Mouse (Mus musculus): ENCODE results near the gene Ephx3.

Gene Ephx3

GRCm38 (mm10) chr17:32173166-32173565 is 16.2 kb downstream of the Ephx3 start:
- DNase-seq (ENCODE audit: low spot score in 2 of 2): no peak

- no peak for DNase-seq (ENCODE audit: low spot score in 2 of 2)
These were observed 16.9 kb downstream of the Ephx3 start for GRCm38 (mm10) chr17:32172485-32172884.

GRCm38 (mm10) chr17:32169518-32170225 is 19.7 kb downstream of the Ephx3 start:
- no peak for DNase-seq (ENCODE audit: low spot score in 2 of 2)

GRCm38 (mm10) chr17:32166687-32167086 is 22.7 kb downstream of the Ephx3 start, which contains the start of gene Notch3:
Notch3 (minus strand) TSS chr17:32166852.
- no peak for DNase-seq (ENCODE audit: low spot score in 2 of 2)

- DNase-seq (ENCODE audit: low spot score in 2 of 2): no peak
These were observed 23.4 kb downstream of the Ephx3 start for GRCm38 (mm10) chr17:32165803-32166595.

GRCm38 (mm10) chr17:32165266-32165802 is 24.0 kb downstream of the Ephx3 start:
- DNase-seq (ENCODE audit: low spot score in 2 of 2): no peak

- no peak for DNase-seq (ENCODE audit: low spot score in 2 of 2)
These were observed 24.6 kb downstream of the Ephx3 start for GRCm38 (mm10) chr17:32164780-32165179.

GRCm38 (mm10) chr17:32163910-32164650 is 25.3 kb downstream of the Ephx3 start:
- DNase-seq (ENCODE audit: low spot score in 2 of 2): no peak

- peak in 1 of 2 experiments; percentile 45 for DNase-seq (ENCODE audit: low spot score in 2 of 2)
These were observed 27.1 kb downstream of the Ephx3 start for GRCm38 (mm10) chr17:32162112-32162850.

- DNase-seq (ENCODE audit: low spot score in 2 of 2): no peak
These were observed 28.5 kb downstream of the Ephx3 start for GRCm38 (mm10) chr17:32160882-32161281.

- no peak for DNase-seq (ENCODE audit: low spot score in 2 of 2)
These were observed 30.5 kb downstream of the Ephx3 start for GRCm38 (mm10) chr17:32158841-32159240.

- peak in 1 of 2 experiments; percentile 23 for DNase-seq (ENCODE audit: low spot score in 2 of 2)
These were observed 42.6 kb downstream of the Ephx3 start for GRCm38 (mm10) chr17:32146718-32147117.

- DNase-seq (ENCODE audit: low spot score in 2 of 2): peak; percentile 60 to 65
These were observed 46.2 kb downstream of the Ephx3 start for GRCm38 (mm10) chr17:32142907-32143854.

GRCm38 (mm10) chr17:32142234-32142633 is 47.1 kb downstream of the Ephx3 start:
- DNase-seq (ENCODE audit: low spot score in 2 of 2): no peak
